Mouse (Mus musculus): ENCODE data around the gene Rdh16. TPM values are rescaled to one million over a fixed set of nuclear protein-coding genes. Genes with fewer than 3 reads are reported as not detected.
"Not testable (repeated sequence)": the region's sequence is repeated elsewhere in the genome, so short reads cannot be mapped to it uniquely, and the experiment has no call there.

Gene Rdh16
- polyA plus RNA-seq, 1 experiment from 2014 or later: not detected

DNA sequence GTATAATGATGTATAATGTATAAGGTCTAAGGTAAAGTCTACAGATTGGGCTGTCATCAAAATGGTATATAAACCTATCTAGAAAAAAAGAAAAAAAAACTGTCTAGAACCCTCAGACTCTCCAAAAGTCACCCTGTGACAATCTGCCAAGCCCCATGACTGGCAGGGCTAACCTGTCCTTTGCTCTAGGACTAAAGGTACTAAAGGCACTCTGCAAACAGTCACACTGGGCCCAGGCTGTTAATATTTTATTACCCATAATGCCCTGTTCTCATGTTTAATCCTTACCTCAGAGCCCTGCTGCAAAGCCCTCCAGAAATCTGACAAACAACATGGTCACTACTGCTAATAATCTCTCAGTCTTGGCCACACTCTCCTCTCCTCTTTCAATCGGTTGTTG is 85.6 kb downstream of the Rdh16 start:
- Histone ChIP-seq H3K4me2 (ENCODE audit: low read length) (no peak overlapping the region), H3K27ac (ENCODE audit: low read length) (no peak overlapping the region), H3K27me3 (replicated peaks; ENCODE audit: control insufficient read depth, insufficient read depth, low read length) (no peaks in the 10 kb centered on the region), H3K9ac (replicated peaks; ENCODE audit: low read depth, low read length) (no peak overlapping the region), H3K9me3 (ENCODE audit: control insufficient read depth, low read length) (no peaks in the 10 kb centered on the region), H3K36me3 (ENCODE audit: control insufficient read depth, insufficient read depth) (no peaks in the 10 kb centered on the region), H3K4me1 (replicated peaks; ENCODE audit: control insufficient read depth, insufficient read depth, low read length) (no peaks in the 10 kb centered on the region), H3K4me3 (replicated peaks; ENCODE audit: low read length) (no peak overlapping the region)
- 76% methylated on average over 1 of the region's 1 CpGs for WGBS
- ATAC-seq: no peak

DNA sequence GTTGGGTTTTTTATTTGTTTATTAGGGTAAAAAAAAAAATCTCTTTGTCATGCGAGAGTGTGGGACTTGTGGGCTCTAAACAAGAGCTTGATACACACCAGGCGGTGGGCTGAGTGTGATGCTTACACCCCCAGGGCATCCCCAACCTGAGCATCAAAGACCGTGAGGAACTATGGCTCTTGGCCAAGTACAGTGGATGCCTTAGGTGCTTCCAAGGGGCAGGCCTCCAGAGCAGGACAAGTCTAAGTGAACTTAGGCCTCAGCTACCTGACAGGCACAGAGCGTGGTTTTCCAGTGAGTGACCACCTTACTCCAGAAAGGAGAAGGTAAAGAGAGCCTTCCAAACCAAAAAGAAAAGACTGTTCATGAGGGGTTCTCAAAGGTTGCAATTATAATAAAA is 86.0 kb downstream of the Rdh16 start:
- Histone ChIP-seq H3K4me1 (replicated peaks; ENCODE audit: control insufficient read depth, insufficient read depth, low read length) (no peaks in the 10 kb centered on the region), H3K27me3 (replicated peaks; ENCODE audit: control insufficient read depth, insufficient read depth, low read length) (no peaks in the 10 kb centered on the region), H3K4me2 (ENCODE audit: low read length) (no peak overlapping the region), H3K9me3 (ENCODE audit: control insufficient read depth, low read length) (no peaks in the 10 kb centered on the region), H3K4me3 (replicated peaks; ENCODE audit: low read length) (no peak overlapping the region), H3K27ac (ENCODE audit: low read length) (no peak overlapping the region), H3K36me3 (ENCODE audit: control insufficient read depth, insufficient read depth) (no peaks in the 10 kb centered on the region), H3K9ac (replicated peaks; ENCODE audit: low read depth, low read length) (no peak overlapping the region)
- ATAC-seq: no peak
- 73% methylated on average over 4 of the region's 4 CpGs for WGBS

DNA sequence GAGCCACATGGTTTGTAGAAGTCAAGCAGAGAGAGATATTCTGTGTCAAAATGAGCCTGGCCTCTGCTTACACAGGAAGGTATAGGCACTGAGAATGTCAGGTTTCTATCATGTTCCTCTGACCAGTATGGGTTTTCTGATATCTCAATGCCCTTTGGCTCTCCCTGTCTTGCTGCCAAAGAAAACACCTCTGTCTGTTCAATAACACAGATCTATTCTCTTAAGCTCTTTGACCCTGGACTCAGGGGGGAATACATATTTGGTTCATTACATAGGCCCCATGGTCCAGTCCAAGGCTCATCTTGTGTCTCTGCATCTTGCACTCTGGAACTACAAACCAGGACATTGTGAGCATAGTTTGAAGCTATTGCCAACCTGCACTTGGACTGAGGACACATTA is 87.7 kb downstream of the Rdh16 start, which contains the start of gene Rdh7:
TSS of gene Rdh7 (minus strand) at position 213 of the 400 bp plus-strand sequence.
- H3K27me3 ChIP-seq (replicated peaks; ENCODE audit: control insufficient read depth, insufficient read depth, low read length): no peaks in the 10 kb centered on the region
- no peaks in the 10 kb centered on the region for H3K9me3 ChIP-seq (ENCODE audit: control insufficient read depth, low read length)
- ATAC-seq: no peak
- no peak within 1 kb of the TSS for H3K4me3 ChIP-seq (replicated peaks; ENCODE audit: low read length)
- H3K36me3 ChIP-seq (ENCODE audit: control insufficient read depth, insufficient read depth): no peaks in the 10 kb centered on the region
- no peak within 1 kb of the TSS for H3K27ac ChIP-seq (ENCODE audit: low read length)
- H3K9ac ChIP-seq (replicated peaks; ENCODE audit: low read depth, low read length): no peak within 1 kb of the TSS
- H3K4me1 ChIP-seq (replicated peaks; ENCODE audit: control insufficient read depth, insufficient read depth, low read length): no peaks in the 10 kb centered on the region
- no peak within 1 kb of the TSS for H3K4me2 ChIP-seq (ENCODE audit: low read length)

DNA sequence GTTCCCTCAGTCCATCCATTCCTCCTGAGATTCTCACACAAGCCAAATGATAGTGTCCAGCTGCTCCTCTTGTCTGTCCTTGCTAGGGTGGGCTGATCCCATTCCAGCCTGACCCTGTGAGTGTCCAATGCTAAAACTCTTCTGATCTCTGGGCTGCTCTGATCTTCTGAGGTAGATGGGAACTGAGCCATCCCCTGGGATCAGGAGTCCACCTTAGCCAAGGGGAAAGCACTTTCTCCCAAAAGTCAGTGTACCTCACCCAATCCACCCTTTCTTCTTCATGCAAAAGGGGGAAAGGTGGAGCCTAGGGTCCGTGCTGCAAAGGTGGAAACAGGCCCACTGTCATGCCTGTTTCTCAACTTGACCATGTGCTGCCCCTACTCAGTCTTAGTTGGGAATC is 90.5 kb downstream of the Rdh16 start:
- Histone ChIP-seq H3K9ac (replicated peaks; ENCODE audit: low read depth, low read length) (no peak overlapping the region), H3K27me3 (replicated peaks; ENCODE audit: control insufficient read depth, insufficient read depth, low read length) (no peaks in the 10 kb centered on the region), H3K4me2 (ENCODE audit: low read length) (no peak overlapping the region), H3K4me3 (replicated peaks; ENCODE audit: low read length) (no peak overlapping the region), H3K4me1 (replicated peaks; ENCODE audit: control insufficient read depth, insufficient read depth, low read length) (no peaks in the 10 kb centered on the region), H3K27ac (ENCODE audit: low read length) (no peak overlapping the region), H3K9me3 (ENCODE audit: control insufficient read depth, low read length) (no peaks in the 10 kb centered on the region), H3K36me3 (ENCODE audit: control insufficient read depth, insufficient read depth) (no peaks in the 10 kb centered on the region)
- 76% methylated on average over 1 of the region's 1 CpGs for WGBS
- ATAC-seq: no peak

DNA sequence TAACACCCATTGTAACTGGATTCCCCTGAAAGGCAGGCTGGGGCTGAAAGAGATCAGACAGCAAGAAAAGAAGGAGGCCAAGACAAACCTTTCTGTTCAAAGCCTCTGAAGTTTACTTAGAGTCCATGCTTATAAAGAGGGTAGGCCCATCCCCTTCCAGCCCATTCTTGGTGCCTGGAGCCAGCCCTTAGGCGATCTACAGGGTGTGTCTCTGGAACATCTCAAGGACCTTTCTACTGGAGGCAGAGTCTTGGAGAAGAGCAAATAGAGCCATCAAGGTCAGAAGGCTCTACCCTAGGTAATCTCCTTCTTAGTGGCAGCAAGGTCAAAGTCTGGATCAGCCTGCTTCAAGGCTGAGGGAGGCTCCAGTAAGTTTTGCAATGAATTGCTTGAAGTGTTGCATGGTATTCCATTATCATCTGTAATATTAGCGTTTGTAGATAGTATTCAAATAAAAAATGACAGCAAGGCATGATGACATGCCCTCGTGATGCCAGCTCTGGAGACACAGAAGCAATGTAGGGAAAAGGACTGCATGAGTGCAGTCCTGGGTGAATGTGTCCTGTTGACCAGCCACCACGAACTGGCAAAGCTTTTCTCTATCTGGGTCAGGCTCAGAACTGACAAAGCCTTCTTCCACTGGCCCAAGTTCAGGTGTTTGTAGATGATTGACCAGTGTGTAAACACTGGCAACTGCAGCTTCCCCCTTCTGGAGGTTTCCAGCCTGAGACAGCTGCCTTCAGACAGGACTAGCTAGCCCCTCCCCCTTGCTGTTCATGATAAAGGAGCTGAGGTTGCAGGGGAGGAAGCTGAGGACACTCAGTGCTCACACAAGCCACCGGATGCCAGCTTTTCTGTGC is 92.4 kb downstream of the Rdh16 start:
- H3K4me1 ChIP-seq (replicated peaks; ENCODE audit: control insufficient read depth, insufficient read depth, low read length); H3K9me3 ChIP-seq (ENCODE audit: control insufficient read depth, low read length); H3K27me3 ChIP-seq (replicated peaks; ENCODE audit: control insufficient read depth, insufficient read depth, low read length); ATAC-seq; H3K9ac ChIP-seq (replicated peaks; ENCODE audit: low read depth, low read length); H3K27ac ChIP-seq (ENCODE audit: low read length); H3K36me3 ChIP-seq (ENCODE audit: control insufficient read depth, insufficient read depth); H3K4me3 ChIP-seq (replicated peaks; ENCODE audit: low read length); H3K4me2 ChIP-seq (ENCODE audit: low read length): not testable (repeated sequence)
- 70% methylated on average over 5 of the region's 5 CpGs for WGBS

Other genes starting within 250 kb of the Rdh16 start
- gene Lrp1, start 180.0 kb upstream of the Rdh16 start, polyA plus RNA-seq (2015; fragmentation: Nextera tagmentation; extraction: Ambion mirVana): 114 and 117 TPM in 2 replicates
- gene Stat6, start 158.2 kb upstream of the Rdh16 start, polyA plus RNA-seq (2015; fragmentation: Nextera tagmentation; extraction: Ambion mirVana): 4.3 and 5.1 TPM in 2 replicates
- gene Nemp1, start 134.3 kb upstream of the Rdh16 start, polyA plus RNA-seq (2015; fragmentation: Nextera tagmentation; extraction: Ambion mirVana): 5.7 and 7.0 TPM in 2 replicates
- gene Nab2, start 132.6 kb upstream of the Rdh16 start, polyA plus RNA-seq (2015; fragmentation: Nextera tagmentation; extraction: Ambion mirVana): 3.9 and 4.5 TPM in 2 replicates
- gene Myo1a, start 96.0 kb upstream of the Rdh16 start, polyA plus RNA-seq (2015; fragmentation: Nextera tagmentation; extraction: Ambion mirVana): 1.1 and 1.3 TPM in 2 replicates
- 6.2 and 7.6 TPM in 2 replicates for gene Tac2, start 76.7 kb upstream of the Rdh16 start, polyA plus RNA-seq (2015; fragmentation: Nextera tagmentation; extraction: Ambion mirVana)
- gene Zbtb39, start 61.6 kb upstream of the Rdh16 start, polyA plus RNA-seq (2015; fragmentation: Nextera tagmentation; extraction: Ambion mirVana): 3.4 and 3.5 TPM in 2 replicates
- 0.87 and 0.99 TPM in 2 replicates for gene Gpr182, start 49.4 kb upstream of the Rdh16 start, polyA plus RNA-seq (2015; fragmentation: Nextera tagmentation; extraction: Ambion mirVana)
- not detected in 2 replicates for gene Rdh1, start 41.4 kb upstream of the Rdh16 start, polyA plus RNA-seq (2015; fragmentation: Nextera tagmentation; extraction: Ambion mirVana)
- not detected in 2 replicates for gene Rdh16f1, start 41.4 kb upstream of the Rdh16 start, polyA plus RNA-seq (2015; fragmentation: Nextera tagmentation; extraction: Ambion mirVana)
- 0.32 and 0.35 TPM in 2 replicates for gene Rdh9, start 24.8 kb upstream of the Rdh16 start, polyA plus RNA-seq (2015; fragmentation: Nextera tagmentation; extraction: Ambion mirVana)
- not detected in 2 replicates for gene Rdh19, start 48.8 kb downstream of the Rdh16 start, polyA plus RNA-seq (2015; fragmentation: Nextera tagmentation; extraction: Ambion mirVana)
- not detected in 2 replicates for gene Rdh16f2, start 65.3 kb downstream of the Rdh16 start, polyA plus RNA-seq (2015; fragmentation: Nextera tagmentation; extraction: Ambion mirVana)
- not detected in 2 replicates for gene Rdh7, start 87.7 kb downstream of the Rdh16 start, polyA plus RNA-seq (2015; fragmentation: Nextera tagmentation; extraction: Ambion mirVana)
- not detected in 2 replicates for gene Sdr9c7, start 97.4 kb downstream of the Rdh16 start, polyA plus RNA-seq (2015; fragmentation: Nextera tagmentation; extraction: Ambion mirVana)
- not detected in 2 replicates for gene Hsd17b6, start 206.5 kb downstream of the Rdh16 start, polyA plus RNA-seq (2015; fragmentation: Nextera tagmentation; extraction: Ambion mirVana)
- gene Prim1, start 214.0 kb downstream of the Rdh16 start, polyA plus RNA-seq (2015; fragmentation: Nextera tagmentation; extraction: Ambion mirVana): 57.8 and 59.8 TPM in 2 replicates
- gene Naca, start 234.4 kb downstream of the Rdh16 start, polyA plus RNA-seq (2015; fragmentation: Nextera tagmentation; extraction: Ambion mirVana): 545 and 574 TPM in 2 replicates